Mouse (Mus musculus): Measurements from ENCODE around the gene H2-DMb2. TPM values are rescaled to one million over a fixed set of nuclear protein-coding genes. Genes with fewer than 3 reads are reported as not detected.

The H2-DMb2 gene
- total RNA-seq, 2 experiments from 2014 or later = 0.72 to 2.2 TPM

- peak; percentile 34 to 60 for DNase-seq
These were observed 24.8 kb upstream of the H2-DMb2 start for GRCm38 (mm10) chr17:34118113-34118872.

DNA sequence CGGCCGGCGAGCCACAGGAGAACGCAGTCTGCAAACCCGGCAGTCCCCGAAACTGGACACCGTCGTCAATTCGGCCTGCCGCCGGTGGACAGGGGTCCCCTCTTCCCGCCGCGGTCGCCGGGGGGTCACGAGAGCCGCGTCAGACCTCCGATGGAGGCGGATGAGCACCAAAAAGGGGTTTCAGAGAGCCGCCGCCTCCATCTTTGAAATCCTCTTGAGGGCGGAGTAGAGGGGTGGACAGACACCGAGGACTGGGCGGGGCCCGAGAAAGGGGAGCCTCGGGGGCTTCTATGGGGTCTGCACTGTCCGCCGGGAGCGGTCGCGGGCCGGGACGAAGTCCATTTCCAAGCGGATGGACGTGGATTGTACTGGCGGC, 24.2 kb upstream of the H2-DMb2 start:
- no peak for DNase-seq

GRCm38 (mm10) chr17:34119249-34120179, 23.6 kb upstream of the H2-DMb2 start, which contains the start of gene H2-DMa:
Gene H2-DMa, plus strand, starts transcription at chr17:34119541.
- DNase-seq = peak; percentile 98

- DNase-seq = peak; percentile 90 to 95
These were observed 22.9 kb upstream of the H2-DMb2 start for GRCm38 (mm10) chr17:34120180-34120723.

- peak; percentile 85 to 92 for DNase-seq
These were observed 22.3 kb upstream of the H2-DMb2 start for GRCm38 (mm10) chr17:34120814-34121171.

- DNase-seq = peak; percentile 90 to 94
These were observed 21.8 kb upstream of the H2-DMb2 start for GRCm38 (mm10) chr17:34121172-34121878.

DNA sequence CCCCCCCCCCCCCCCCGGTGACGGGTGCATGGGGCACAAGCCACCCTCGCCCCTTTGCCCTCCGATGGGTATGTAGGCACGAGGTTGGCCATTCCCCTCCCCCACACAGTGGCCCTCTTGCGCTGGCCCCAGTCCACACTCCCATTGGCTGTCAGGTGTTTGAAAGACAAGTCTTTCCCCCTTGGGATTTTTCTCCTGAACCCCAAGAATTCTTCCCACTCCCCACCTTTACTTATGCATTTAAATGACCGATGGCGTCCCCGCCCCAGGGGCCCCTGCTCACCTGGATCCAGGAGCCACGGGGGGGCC, 21.3 kb upstream of the H2-DMb2 start:
- peak; percentile 62 to 74 for DNase-seq

DNA sequence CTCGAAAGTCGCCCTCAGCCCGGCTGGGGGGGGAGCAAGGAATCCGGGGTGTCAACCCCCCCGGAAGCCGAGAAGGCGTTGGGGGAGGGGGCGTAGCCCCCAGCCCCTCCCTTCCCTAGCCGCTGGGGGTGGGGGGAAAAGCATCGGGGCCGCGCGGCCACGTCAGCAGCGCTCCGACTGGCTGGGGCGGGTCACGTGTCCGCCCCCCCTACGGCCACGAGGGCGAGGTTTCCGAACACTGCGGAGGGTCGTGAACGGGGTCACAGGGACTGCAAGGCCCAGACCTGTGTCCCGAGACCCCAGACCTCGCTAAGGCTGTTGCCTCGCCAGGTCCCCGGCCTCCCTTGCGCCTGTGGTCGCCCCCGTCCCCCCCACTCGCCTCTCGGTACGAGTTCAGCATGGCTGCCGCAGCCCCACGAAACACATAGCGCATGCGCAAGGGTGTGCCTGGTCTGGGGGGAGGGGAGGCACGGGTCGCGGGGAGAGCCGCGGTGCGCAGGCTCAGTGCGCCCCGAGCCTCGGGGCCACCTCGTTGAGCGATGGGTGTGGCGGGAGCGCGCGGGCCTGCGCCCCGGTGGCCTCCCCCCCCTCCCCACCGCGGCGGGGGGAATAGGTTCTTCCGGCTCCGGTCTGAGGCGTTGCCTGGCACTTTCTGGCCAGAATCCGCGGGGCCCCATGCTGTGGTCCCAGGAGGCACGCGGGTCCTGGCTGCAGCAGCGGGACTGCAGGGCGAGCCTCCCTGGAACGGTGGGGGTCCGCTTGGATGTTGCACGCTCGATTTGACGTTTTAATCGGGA, 20.7 kb upstream of the H2-DMb2 start, which contains the start of gene Brd2:
Gene Brd2 (minus strand): TSS at position 447 of the 797 bp plus-strand sequence.
- DNase-seq = peak; percentile 98 to 99

DNA sequence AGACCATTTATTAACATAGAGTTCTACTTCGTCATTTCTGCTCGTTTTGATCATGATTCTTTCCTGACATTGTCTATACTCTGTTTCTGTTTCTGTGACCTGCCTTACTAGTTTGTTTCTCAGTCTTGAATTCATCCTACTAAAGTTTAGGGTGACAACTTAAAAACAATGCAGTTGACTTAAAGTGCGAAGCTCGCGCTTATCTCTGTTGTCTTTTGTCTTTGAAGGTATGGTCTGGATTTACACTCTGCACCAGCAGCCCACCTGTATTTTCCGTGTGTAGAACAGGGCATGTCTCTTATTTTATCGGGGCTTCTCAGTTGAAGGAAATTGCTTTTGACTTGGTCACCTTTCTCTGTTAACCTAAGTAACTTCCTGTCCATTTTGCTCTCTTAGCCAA, 20.0 kb upstream of the H2-DMb2 start:
- no peak for DNase-seq

DNA sequence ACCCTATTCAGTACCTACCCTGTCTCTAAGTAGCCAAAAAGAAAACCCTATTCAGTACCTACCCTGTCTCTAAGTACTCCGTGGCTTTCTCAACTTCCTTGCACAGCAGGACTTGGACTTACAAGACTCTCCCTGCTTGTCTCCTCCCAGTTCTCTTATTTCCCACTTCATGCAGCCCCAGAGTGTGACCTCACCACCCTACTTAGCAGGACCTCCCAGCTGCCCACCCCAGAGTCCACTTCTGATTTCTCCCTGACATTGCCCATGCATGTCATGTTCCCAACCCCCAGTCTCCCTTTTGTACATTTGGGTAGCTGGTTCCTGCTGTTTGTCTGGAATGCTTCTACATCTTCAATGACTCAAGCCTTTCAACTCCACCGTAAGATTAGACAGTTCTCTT, 19.6 kb upstream of the H2-DMb2 start:
- DNase-seq = no peak

- no peak for DNase-seq
These were observed 18.5 kb upstream of the H2-DMb2 start for GRCm38 (mm10) chr17:34124649-34125048.

DNA sequence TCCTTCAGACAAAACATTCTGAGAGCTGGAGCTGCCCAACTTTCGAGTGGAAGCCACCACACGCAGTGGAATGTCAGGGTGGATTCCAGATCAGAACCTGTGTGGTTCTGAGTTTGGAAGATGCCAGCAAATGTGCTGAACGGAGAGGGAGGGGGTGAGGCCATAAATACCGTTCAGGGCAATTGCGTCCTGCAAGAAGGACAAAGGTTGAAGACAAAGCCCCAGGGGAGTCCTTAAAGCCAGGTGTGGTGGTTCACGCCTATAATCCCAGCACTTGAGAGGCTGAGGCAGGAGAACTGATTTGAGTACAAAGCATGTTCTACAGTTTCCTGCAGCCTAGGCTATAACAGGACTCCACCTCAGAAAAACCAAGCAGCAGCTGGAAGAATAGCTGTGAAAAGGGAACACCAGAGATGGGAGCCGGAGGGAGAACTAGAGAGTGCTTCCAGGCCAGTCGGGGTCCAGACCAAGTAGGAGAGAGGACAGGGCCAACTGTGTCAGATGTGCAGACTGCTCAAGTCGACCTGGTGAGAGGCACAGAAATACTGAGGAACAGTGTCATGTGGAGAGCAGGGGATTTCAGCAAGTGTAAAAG, 16.2 kb upstream of the H2-DMb2 start:
- no peak for DNase-seq

- peak; percentile 51 to 70 for DNase-seq
These were observed 15.6 kb upstream of the H2-DMb2 start for GRCm38 (mm10) chr17:34127475-34127874.

- no peak for DNase-seq
These were observed 14.7 kb upstream of the H2-DMb2 start for GRCm38 (mm10) chr17:34128264-34128937.

DNA sequence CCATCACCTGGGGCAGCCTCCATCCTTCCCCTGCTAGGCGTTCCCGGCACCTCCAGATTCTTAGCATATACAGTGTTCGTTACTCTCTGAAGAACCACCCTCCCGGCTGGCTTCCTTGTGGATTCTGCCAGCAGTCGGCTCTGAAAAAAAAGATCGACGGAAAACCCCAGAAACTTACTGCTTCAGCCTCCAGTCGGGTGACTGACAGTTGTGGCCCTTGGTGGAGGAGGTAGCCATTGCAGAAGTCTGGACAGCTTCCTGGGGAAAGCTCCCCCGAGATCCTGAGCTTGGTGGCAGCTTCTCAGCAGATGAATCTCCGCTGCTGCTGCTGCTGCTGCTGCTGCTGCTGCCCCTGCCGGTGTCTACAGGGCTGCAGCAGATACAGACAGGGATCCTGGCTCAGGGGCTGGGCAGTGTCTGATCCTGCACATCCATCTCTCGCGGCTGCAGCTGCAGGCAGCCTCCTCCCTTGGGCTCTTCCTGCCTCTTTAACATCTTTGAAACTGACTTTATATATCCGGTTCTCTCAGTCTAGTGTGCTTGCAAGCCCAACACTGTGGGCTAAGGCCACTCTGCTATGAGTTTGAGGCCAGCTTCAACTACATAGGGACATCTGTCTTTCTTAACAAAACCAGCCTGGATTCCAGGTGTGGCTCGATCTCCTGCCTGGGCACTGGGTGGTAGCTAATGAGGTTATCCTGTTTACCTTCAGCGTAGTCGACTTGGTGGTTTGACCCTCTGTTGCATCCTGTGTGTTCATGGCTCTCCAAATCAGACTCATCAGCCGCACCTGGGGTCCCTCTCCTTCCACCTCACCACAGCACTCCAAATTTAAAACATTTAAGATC, 13.9 kb upstream of the H2-DMb2 start:
- no peak for DNase-seq

- DNase-seq = no peak
These were observed 12.8 kb upstream of the H2-DMb2 start for GRCm38 (mm10) chr17:34130073-34130947.

DNA sequence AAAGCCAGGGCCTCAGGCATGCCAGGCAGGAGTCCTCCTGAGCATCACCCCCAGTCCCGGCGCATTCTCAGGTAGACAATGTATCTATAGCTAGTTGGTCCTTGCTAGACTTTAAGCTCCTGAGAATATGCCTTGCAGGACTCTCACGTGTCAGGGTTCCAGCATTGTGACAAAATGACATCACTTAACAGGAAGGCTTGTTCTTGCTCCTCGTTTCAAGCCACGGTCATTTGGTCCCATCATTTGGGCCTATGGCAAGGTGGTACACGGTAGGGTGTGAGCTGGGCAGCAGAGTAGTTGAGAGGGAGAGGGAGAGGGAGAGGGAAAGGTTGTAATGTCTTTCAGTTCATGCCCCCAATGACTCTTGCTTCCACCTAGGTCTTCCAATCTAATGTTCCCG, 11.2 kb upstream of the H2-DMb2 start:
- DNase-seq = no peak

DNA sequence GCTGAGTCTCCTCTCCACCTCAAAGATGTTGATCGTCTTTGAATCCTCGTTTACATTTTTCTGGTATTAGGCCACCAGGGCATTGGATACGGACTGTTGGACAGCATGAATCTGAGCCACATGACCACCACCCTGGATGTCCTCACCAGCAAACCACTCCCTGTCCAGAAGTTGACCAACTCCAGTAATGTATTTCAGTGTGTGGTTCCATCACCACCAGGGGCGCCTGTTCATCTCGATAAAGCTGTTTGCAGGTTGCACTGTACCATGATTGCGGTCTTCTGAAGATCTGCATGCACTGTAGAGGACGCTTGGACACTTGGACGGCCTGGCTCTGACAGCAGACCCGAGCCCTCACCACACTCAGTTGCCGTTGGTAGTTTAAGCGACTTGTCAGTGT, 9.8 kb upstream of the H2-DMb2 start:
- DNase-seq = no peak

Data from adrenal gland, postnatal 36 days (tissue).